Mouse (Mus musculus): Measurements from ENCODE around the gene Gm3043. TPM values are rescaled to one million over a fixed set of nuclear protein-coding genes. Genes with fewer than 3 reads are reported as not detected.
"Not testable (repeated sequence)": the region's sequence is repeated elsewhere in the genome, so short reads cannot be mapped to it uniquely, and the experiment has no call there.

The Gm3043 gene
- not detected in 2 replicates for polyA plus RNA-seq (2015; fragmentation: Nextera tagmentation; extraction: Ambion mirVana)

DNA sequence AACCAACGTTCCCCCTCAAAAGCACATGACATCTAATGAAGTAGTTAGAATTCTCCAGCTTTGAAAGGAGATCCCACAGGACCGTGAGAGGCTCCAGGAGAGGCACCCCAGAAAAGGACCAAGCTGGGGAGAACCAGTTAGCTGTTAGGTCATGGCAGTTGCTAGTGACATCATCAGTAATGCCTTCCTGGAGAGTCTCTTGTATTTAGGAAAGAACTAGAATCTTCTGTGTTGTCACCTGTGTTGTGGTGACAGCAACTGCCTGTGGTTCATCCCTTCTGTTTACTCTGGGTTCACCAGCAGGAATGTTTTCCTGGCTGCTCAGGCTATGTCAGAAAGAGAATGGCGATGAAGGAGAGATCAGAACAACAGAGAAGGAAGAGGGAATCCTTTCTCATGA is at the start of gene Gm3043:
TSS of gene Gm3043 (plus strand) at position 301 of the 400 bp plus-strand sequence.
- H3K4me1 ChIP-seq; H3K9ac ChIP-seq; ATAC-seq (ENCODE audit: borderline replicate concordance, extremely low read depth, low FRiP score, low TSS enrichment); H3K27me3 ChIP-seq; H3K27ac ChIP-seq; H3K9me3 ChIP-seq; H3K4me2 ChIP-seq; H3K4me3 ChIP-seq; H3K36me3 ChIP-seq: not testable (repeated sequence)
- no CpG with 5 or more reads among the region's 3 CpGs for WGBS

DNA sequence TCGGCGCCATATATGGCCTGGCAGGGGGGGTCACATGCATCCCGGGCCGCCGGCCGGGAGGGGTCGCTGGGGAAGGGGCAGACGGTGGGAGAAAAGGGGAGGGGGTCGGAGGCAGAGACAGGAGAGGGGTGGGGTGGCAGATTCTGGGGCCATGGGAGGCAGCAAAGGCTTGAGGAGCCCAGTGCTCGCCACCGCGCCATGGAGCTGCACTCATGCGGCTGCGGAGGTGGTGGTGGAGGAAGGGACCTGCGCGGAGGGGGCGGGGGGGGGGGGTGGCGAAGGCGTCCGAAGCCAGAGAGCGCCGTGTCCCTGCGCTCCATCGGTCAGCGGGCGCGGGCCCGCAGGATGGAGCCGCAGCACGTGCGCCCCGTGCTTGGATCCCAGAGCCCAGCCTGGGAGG is 36.9 kb upstream of the Gm3043 start, which contains the start of gene Gm3020:
TSS of gene Gm3020 (plus strand) at position 301 of the 400 bp plus-strand sequence.
- not testable (repeated sequence) for H3K4me3 ChIP-seq; H3K27ac ChIP-seq; H3K4me1 ChIP-seq; H3K9ac ChIP-seq; H3K36me3 ChIP-seq; H3K9me3 ChIP-seq; ATAC-seq (ENCODE audit: borderline replicate concordance, extremely low read depth, low FRiP score, low TSS enrichment); H3K27me3 ChIP-seq; H3K4me2 ChIP-seq
- WGBS = no CpG with 5 or more reads among the region's 32 CpGs

Other genes starting within 250 kb of the Gm3043 start
- not detected in 2 replicates for gene Gm10408, start 239.4 kb upstream of the Gm3043 start, polyA plus RNA-seq (2015; fragmentation: Nextera tagmentation; extraction: Ambion mirVana)
- not detected in 2 replicates for gene Gm3012, start 54.3 kb upstream of the Gm3043 start, polyA plus RNA-seq (2015; fragmentation: Nextera tagmentation; extraction: Ambion mirVana)
- 1.4 and 1.7 TPM in 2 replicates for gene Gm3020, start 36.8 kb upstream of the Gm3043 start, polyA plus RNA-seq (2015; fragmentation: Nextera tagmentation; extraction: Ambion mirVana)
- 0.20 and 0.32 TPM in 2 replicates for gene Gm3002, start 121.3 kb downstream of the Gm3043 start, polyA plus RNA-seq (2015; fragmentation: Nextera tagmentation; extraction: Ambion mirVana)
- not detected in 2 replicates for gene Gm3033, start 157.5 kb downstream of the Gm3043 start, polyA plus RNA-seq (2015; fragmentation: Nextera tagmentation; extraction: Ambion mirVana)
- gene Gm2916, start 195.4 kb downstream of the Gm3043 start, polyA plus RNA-seq (2015; fragmentation: Nextera tagmentation; extraction: Ambion mirVana) = 0.12 TPM in 1 of 2 replicates, not detected in the other
- not detected in 2 replicates for gene Gm3029, start 243.0 kb downstream of the Gm3043 start, polyA plus RNA-seq (2015; fragmentation: Nextera tagmentation; extraction: Ambion mirVana)